Mouse (Mus musculus) erythroblast, embryonic 14.5 days (primary cell): ENCODE measurements around the gene Ctu1. TPM values are rescaled to one million over a fixed set of nuclear protein-coding genes. Genes with fewer than 3 reads are reported as not detected.

ENCODE experiments used
- H3K27me3 ChIP-seq: 2 replicates; pipeline ENCODE4 v1.6.1; 2012; ENCODE audit warnings: inconsistent platforms; ENCODE audit not compliant: control insufficient read depth
- H3K36me3 ChIP-seq: 2 replicates; pipeline ENCODE4 v1.6.1; 2012; ENCODE audit warnings: mild to moderate bottlenecking, inconsistent platforms; ENCODE audit not compliant: control insufficient read depth
- H3K4me1 ChIP-seq: 2 replicates; pipeline ENCODE4 v1.6.1; 2012; ENCODE audit warnings: inconsistent platforms; ENCODE audit not compliant: control insufficient read depth
- H3K4me3 ChIP-seq: replicated peaks from 2 replicates; pipeline ENCODE3; 2012; ENCODE audit warnings: moderate library complexity, mild to moderate bottlenecking, inconsistent platforms
- H3K9me3 ChIP-seq: 2 replicates; pipeline ENCODE4 v1.6.1; 2012; ENCODE audit warnings: low read length, inconsistent platforms, mixed read lengths; ENCODE audit not compliant: control insufficient read depth
- GATA1 ChIP-seq: IDR thresholded peaks from 2 replicates; pipeline ENCODE4 v1.6.1; 2012; ENCODE audit warnings: low read length, inconsistent platforms, mixed read lengths
- TAL1 ChIP-seq: IDR thresholded peaks from 3 replicates; pipeline ENCODE4 v1.6.1; 2012; ENCODE audit warnings: low read length, inconsistent platforms, mixed read lengths
- polyA plus RNA-seq: library from polyadenylated mRNA; stranded (reverse); fragments of >175 nt; gene quantifications from 2 replicates; pipeline ENCODE4 v1.2.3, GENCODE M21; 2012

The Ctu1 gene
- polyA plus RNA-seq, 1 experiment, result 0.34 TPM

- TF ChIP-seq GATA1, result no peak
- TF ChIP-seq TAL1, result no peak
- Histone ChIP-seq H3K27me3 (no peaks in the 10 kb centered on the region), H3K36me3 (no peaks in the 10 kb centered on the region), H3K9me3 (no peaks in the 10 kb centered on the region), H3K4me3 (no peak overlapping the region), H3K4me1 (no peaks in the 10 kb centered on the region)
Observed at GRCm38 (mm10) chr7:43713741-43714351, 42.0 kb downstream of the Ctu1 start.

Other genes with a start within 250 kb of the Ctu1 start
- gene Lim2, start 244.3 kb upstream of the Ctu1 start, polyA plus RNA-seq, result not detected in 2 replicates
- not detected in 2 replicates for gene Nkg7, start 234.9 kb upstream of the Ctu1 start, polyA plus RNA-seq
- not detected in 2 replicates for gene Cldnd2, start 231.2 kb upstream of the Ctu1 start, polyA plus RNA-seq
- 8.9 and 11.8 TPM in 2 replicates for gene Etfb, start 227.9 kb upstream of the Ctu1 start, polyA plus RNA-seq
- gene Gm45233, start 227.9 kb upstream of the Ctu1 start, polyA plus RNA-seq, result not detected in 2 replicates
- gene Vsig10l, start 208.9 kb upstream of the Ctu1 start, polyA plus RNA-seq, result 0.06 and 0.10 TPM in 2 replicates
- 0.01 TPM in 1 of 2 replicates, not detected in the other for gene Iglon5, start 181.9 kb upstream of the Ctu1 start, polyA plus RNA-seq
- gene 4931406B18Rik, start 166.1 kb upstream of the Ctu1 start, polyA plus RNA-seq, result not detected in 2 replicates
- 0.02 TPM in 1 of 2 replicates, not detected in the other for gene Cd33, start 127.6 kb upstream of the Ctu1 start, polyA plus RNA-seq
- gene Zfp658, start 109.8 kb upstream of the Ctu1 start, polyA plus RNA-seq, result not detected in 2 replicates
- not detected in 2 replicates for gene Zfp719, start 92.4 kb upstream of the Ctu1 start, polyA plus RNA-seq
- gene Zfp819, start 64.8 kb upstream of the Ctu1 start, polyA plus RNA-seq, result 0.01 TPM in 1 of 2 replicates, not detected in the other
- gene Ceacam18, start 37.3 kb upstream of the Ctu1 start, polyA plus RNA-seq, result not detected in 2 replicates
- gene Siglece, start 11.9 kb upstream of the Ctu1 start, polyA plus RNA-seq, result not detected in 2 replicates
- 0.04 TPM in 1 of 2 replicates, not detected in the other for gene Klk14, start 18.4 kb downstream of the Ctu1 start, polyA plus RNA-seq
- not detected in 2 replicates for gene Klk13, start 40.6 kb downstream of the Ctu1 start, polyA plus RNA-seq
- gene Klk12, start 96.9 kb downstream of the Ctu1 start, polyA plus RNA-seq, result not detected in 2 replicates
- not detected in 2 replicates for gene Klk11, start 102.6 kb downstream of the Ctu1 start, polyA plus RNA-seq
- gene Klk10, start 109.0 kb downstream of the Ctu1 start, polyA plus RNA-seq, result not detected in 2 replicates
- not detected in 2 replicates for gene Klk9, start 119.9 kb downstream of the Ctu1 start, polyA plus RNA-seq
- gene Klk8, start 125.6 kb downstream of the Ctu1 start, polyA plus RNA-seq, result 0.11 and 0.12 TPM in 2 replicates
- not detected in 2 replicates for gene Klk7, start 139.3 kb downstream of the Ctu1 start, polyA plus RNA-seq
- not detected in 2 replicates for gene Klk6, start 152.5 kb downstream of the Ctu1 start, polyA plus RNA-seq
- 0.05 TPM in 1 of 2 replicates, not detected in the other for gene Klk5, start 170.0 kb downstream of the Ctu1 start, polyA plus RNA-seq
- gene Klk4, start 209.1 kb downstream of the Ctu1 start, polyA plus RNA-seq, result not detected in 2 replicates